Mouse (Mus musculus) hindlimb bud, embryonic 11.5 days (tissue): ENCODE measurements around the gene Eif1ad.
"Not testable (repeated sequence)": the region's sequence is repeated elsewhere in the genome, so short reads cannot be mapped to it uniquely, and the experiment has no call there.

Source experiments
- DNase-seq: peaks from one replicate; pipeline ENCODE4 v3.0.0-alpha.2; 2012; ENCODE audit warnings: low read depth, low spot score; ENCODE audit errors: extremely low spot score

The Eif1ad gene

DNA sequence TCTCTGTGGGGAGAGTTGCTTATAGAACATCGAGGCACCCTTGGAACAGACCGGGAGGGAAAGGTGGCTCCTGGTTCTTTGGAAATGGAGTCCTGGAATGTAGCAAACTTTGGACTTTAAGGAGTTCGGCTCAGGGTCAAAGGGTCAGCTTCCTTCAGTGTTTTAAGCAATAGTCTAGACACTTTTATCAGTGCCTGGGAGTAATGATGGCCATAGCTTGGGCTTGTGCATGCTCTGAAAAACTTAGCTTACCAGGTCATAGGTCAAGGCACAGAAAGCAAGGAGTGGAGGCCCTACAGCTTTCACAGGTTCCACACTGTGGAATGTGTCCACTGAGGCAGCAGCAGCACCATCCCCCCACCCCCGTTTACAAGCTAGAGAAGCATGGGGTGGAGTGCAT lies 8.2 kb downstream of the Eif1ad start:
- DNase-seq, result no peak

DNA sequence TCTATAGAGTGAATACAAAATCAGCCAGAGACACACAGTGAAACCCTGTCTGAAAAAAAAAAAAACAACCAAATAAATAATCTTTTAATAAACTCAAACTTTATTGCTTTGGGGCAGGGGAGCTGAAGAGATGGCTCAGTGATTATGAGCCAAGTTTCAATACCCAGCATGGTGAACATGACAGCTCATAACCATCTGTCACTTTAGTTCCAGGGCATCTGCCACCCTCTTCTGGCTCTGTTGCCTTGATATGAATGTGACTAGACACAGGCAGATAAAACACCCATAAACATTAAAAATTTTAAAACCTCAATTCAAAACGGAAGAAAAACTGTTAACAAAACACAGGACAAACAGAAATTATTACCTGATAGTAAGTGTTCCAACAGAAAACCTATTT lies 10.9 kb downstream of the Eif1ad start:
- DNase-seq, result no peak

DNA sequence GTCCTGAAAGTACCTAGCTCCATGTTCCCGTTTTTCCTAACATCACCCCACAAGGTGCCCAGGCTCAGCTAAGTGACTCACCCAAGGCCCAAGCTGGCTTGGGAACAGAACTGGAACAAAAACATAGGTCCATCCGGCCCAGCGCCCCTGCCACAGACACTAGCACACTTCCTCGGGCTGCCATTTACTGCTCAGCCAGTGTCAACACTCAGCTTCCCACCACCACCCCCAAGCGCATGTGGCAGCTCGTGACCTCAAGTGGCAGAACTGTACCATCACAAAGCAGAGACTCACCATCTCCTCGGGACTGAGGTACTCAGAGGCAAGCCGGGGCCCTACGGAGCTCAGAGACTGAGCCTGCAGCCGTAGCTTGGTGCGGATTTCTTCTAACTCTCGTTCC lies 16.8 kb downstream of the Eif1ad start:
- DNase-seq, result no peak

DNA sequence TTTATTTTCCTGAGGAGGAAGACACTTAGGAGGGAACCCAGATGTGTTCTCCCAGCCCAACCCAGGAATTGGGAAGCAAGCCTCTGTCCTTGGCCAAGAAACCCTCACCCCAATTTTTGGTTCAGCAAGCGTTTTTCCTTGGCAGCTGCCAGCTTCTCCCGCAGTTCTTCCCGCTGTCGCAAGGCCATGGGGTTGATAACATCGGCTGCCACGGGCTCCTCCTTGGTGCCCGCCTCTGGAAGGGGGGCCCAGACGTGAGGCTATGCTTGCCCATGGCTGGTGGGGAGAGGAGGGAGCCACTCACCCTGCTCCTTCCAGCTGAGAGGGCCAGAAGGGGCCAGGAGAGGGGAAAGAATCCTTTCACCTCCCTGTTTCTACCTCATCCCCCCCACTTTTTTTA lies 18.2 kb downstream of the Eif1ad start:
- no peak for DNase-seq

DNA sequence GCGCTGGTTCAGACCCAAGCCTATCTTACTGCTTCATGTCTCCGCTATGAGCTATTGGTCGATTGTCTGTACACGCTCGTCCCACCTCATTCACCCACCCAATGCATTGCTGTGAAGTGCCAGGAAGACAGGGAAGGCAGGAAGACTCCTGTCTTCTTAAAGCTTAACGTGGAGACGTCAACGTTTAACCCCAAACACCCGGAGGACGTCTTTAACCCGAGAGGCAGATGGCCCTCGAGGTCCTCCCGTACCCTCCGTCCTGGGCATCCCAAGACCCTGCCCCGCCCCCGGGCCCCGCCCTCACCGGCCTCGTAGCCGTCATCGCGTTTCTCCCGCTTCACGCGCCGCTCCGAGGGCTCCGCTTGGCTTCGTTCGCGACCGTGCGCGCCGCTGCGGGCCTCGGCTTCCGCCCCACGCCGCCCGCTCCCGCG lies 21.5 kb downstream of the Eif1ad start:
- no peak for DNase-seq

DNA sequence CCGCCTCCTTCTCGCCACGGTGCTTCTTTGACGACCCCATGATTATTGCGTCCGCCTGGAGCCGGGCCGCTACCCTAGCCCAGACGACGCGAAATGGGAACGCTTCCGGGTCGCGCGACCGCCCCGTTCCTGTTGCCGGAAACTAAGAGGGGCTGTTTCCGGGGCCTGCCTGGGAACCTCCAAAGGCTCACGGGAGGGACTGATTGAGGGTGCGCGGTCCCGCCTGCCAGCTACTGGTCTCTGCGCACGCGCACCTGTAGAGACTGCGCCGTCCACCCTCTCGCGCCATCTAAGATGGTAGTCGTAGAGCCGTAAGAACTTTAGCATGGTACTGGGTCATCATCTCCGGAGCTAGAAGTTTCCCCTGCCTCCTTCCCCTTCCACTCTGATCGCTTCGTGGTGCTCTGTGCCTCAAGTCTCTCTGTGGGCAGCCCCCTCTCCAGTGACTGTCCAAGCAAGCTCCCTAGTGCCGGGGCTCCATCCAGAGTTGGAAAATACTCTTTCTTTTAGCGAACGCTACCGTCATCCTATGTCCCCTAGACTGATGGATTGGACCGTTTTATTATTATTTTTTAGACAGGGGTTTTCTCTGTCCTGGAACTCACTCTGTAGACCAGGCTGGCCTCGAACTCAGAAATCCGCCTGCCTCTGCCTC lies 22.2 kb downstream of the Eif1ad start, which contains the start of gene Sart1:
Sart1 (minus strand) TSS at position 116 of the 655 bp plus-strand sequence.
- peak; percentile 67 for DNase-seq

DNA sequence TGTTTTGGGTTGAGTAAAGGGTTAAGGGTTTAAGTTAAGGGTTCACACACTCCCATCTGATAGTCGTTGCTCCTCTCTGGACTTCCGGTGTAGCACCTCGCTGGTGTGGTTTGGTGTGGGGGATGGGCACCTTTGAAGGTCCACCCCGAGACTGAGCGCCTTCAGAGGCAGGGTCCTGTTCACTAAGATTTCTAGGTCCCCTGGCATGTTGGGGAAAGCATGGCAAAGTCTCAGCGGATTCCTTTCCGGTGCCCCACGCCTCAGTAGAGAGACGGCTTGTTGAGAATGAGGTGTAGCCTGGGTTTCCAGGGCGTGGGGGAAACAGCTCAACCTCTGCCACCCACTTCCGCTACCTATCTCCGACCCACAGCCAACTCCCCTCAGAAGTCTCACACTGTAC lies 23.1 kb downstream of the Eif1ad start:
- no peak for DNase-seq

DNA sequence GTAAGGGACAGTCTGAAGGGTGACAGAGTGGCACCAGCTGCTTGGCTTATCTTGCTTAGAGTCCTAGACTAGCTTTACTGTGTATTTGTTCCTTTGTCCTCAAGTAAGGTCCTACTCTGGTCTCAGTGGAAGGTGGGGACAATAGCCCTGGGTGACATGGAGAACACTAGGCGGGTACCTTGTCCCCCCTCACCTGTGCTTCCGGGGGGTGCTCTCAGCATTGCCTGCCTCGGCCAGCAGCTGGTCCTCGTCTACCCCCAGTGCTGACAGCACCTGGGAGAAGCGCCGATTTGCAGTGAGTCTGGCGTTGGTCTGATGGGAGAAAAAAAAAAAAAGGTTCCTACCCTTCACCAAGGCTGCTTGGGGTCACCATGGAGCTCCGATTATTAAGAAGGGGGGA lies 23.9 kb downstream of the Eif1ad start:
- no peak for DNase-seq

DNA sequence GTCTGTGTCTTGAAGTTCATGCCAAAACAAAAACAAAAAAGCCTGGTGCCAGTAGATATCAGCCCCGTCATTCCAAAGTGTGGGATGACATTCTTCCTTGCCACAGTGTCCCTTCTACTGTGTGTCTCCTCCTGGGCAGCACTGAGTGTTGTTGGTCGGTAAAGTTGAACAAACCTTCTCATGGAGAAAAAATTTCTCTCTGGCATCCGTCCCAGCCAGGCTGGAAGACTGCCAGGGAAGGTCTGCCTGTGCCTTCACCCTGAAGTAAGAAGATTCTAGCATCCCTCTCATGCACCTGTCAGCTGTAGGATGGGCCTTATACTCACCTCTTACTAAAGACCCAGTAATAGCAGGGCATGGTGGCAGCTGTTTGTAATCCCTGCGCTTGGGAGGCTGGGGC lies 26.4 kb downstream of the Eif1ad start:
- no peak for DNase-seq

DNA sequence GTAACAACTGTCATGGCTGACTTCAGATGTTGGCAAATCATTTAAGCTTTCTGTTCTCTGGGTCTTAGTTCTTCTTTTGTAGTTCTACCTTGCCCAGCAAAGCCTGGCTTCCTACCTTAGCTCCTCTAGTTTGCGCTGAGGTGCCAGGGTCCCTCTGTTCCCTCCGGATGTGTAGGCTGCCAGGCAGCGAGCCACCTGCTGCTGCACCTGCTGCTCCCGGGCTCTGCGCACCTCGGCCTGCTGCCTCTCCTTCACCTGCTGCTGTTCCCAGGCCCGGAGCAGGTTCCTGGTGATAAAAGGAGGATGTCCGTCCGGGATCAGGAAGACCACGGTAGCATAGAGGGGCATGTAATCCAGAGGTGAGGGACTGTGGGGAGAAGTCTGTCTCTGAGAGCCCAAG lies 27.6 kb downstream of the Eif1ad start:
- DNase-seq, result no peak

DNA sequence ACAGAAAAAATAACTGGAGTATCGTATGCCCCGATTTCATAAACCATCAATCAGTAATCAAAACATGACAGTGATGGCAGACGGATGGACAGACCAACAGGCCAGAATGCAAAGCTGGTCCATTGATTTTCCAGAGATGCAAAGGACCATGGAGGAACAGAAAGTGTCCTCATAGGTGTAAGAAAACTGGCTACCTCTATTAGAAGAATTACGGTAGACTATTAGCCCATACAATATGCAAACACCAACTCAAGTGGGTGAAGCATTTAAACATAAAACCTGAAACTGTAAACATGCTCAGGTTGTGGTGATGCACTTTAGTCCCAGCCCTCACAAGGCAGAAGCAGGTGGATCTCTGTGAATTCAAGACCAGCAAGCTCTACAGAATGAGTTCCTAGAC lies 28.8 kb downstream of the Eif1ad start:
- no peak for DNase-seq

DNA sequence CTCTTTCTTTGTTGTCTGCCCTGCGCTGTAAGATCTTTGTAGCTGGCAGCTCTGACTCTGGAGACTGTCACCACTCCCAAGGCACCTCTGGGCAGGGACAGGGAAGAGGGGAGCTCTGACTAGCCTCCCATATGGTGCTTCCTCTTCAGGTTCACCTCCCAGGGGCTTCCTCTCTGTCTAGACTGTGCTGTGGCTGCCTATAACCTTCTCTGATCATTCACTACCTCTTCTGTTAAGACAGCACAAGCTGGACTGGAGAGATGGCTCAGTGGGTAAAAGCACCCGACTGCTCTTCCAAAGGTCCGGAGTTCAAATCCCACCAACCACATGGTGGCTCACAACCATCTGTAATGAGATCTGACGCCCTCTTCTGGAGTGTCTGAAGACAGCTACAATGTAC lies 34.5 kb downstream of the Eif1ad start:
- DNase-seq, result not testable (repeated sequence)

DNA sequence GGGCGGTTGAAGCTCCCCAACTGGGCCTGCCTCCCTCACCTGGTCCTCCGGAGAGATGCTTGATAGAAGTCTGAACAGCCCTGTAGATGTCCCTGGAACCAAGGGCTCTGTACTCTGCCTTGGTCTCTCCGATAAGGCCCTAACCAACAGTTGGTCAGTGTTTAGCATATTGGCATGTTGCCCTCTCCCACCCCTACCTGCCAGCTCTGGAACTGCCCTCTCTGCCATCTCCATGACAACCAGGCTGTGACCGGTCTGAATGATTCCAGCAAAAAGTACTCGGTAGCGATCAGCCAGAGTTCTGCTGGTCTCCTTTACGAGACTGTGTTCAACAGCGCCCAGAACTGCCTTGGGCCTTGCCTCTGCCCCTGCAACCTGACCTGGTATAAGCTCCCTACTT lies 35.8 kb downstream of the Eif1ad start, which contains the start of gene Tsga10ip:
Tsga10ip (minus strand) TSS at position 234 of the 400 bp plus-strand sequence.
- no peak for DNase-seq

DNA sequence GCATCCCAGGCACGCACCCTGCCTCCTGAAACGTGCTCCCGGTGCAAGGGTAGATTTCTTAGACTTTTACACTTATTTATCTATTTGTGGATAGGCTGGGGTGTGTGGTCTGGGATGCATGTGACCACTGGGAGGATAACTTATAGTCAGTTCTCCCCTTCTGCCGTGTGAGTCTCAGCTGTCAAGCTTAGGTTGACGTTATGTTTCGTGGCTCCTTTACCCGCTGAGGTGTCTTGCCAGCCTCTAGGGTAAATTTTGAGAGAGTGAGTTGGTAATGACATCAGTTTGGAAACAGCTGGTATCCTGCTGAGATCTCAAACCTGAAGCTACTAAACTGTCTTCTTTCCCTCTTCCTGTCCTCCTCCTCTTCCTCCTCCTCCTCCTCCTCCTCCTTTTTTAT lies 39.4 kb downstream of the Eif1ad start:
- no peak for DNase-seq

DNA sequence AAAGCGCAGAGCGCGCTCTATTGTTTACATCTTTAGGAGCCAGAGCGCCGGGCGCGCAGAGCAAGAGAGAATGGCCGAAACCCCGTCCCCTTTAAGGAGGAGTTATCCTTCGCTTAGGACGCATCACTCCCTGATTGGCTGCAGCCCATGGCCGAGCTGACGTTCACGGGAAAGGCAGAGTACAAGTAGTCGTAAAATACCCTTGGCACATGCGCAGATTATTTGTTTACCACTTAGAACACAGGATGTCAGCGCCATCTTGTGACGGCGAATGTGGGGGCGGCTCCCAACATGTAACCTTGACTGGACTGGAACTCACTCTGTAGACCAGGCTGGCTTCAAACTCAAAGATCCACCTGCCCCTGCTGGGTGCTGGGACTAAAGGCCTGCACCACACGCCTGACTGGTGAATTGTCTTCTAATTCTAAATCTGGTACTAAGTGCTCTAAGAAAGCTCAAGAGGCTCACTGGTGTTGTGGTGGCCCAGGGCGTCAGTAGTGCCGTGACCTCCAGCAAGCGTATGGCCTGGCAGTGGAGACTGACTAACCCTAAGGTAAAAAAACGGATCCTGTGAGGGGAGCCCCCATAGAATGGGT lies 40.1 kb downstream of the Eif1ad start:
- not testable (repeated sequence) for DNase-seq

DNA sequence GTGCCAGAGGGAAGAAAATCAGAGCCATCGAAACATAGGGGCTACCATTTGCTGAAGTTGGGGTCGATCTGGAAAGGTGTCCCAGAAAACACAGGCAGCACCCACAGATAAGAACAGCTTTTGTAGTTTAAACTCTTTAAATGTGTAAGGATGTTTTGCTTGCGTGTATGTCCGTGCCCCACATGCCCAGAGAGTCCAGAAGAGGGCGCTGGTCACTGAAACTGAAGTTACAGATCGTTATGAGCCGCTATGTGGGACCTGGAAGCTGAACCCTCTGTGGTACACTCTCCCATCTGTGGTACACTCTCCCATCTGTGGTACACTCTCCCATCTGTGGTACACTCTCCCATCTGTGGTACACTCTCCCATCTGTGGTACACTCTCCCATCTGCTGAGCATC lies 40.6 kb downstream of the Eif1ad start:
- no peak for DNase-seq

DNA sequence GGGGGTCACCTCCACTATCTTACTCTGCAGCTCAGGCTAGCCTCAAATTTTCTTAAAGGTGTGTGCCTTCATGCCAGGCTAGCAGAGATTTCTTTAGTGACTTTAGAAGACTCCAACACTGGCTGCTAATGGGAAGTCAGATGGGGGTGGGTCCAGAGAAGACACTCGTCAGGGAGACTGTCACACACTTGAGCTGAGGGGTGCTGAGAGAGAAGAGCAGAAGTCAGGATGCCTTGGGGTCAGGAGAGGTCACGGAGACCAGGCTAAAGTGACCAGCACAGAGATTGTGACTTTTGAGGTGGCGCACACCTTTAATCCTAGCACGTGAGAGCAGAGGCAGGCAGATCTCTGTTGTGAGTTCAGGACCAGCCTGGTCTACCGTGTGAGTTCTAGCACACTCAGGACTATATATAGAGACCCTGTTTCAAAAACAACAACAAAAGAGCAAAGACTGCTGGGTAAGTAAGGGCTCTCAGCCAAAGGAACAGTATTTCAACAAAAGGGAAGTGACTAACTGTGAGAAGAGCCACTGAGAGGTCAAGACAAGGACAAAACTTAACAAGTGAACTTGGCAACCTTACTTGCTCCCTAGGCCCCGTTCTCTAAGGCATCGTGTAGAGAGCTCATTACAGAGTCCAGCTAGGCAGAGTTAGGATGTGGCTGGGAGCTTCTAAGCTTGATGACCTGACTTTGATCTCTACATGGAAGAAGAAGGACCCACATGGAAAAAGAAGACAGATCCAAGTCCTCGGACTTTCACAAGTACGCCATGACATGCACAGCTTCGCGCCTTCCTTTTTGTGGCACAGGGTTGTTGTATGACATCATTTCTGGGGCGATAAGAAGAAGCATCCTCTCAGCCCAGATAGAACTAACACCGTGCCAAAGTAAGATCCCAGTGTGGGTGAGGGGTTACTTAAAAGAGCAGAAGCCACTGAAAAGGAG lies 41.8 kb downstream of the Eif1ad start:
- no peak for DNase-seq

DNA sequence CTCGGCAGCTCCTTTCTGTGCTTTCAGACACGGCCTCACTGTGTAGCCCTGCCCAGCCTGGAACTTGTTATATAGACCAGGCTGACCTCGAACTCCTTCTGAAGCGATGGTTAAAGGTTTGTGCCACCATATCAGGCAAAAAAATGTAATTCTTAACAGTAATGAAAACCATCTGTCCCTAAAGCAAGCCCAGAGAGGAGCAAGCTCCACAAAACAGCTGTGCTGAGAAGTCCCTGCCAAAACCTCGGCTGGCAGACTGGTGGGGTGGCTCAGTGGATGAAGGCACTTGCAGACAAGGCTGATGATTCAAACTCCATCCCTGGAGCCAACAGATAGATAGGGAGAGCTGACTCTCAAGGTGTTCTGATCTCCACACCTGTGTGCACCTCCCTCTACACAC lies 42.5 kb downstream of the Eif1ad start:
- no peak for DNase-seq

DNA sequence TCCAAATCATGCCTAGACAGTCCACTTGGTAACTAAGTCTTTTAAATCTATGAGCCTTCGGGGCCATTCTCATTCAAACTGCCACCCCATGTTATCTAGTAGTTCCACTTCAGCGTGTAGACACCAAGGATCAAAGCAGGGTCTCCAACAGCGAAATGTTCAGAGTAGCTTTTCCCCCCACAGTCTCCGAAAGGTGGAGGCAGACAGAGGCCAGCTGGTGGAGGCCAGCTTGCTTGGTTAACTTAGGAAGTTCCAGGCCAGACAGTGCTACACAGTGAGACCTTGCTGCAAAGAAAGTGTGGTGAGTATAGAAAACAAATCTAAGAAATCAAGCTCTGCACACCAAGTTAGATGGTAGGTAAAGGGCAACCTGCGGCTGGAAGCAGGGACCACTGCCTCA lies 44.1 kb downstream of the Eif1ad start:
- DNase-seq, result no peak

DNA sequence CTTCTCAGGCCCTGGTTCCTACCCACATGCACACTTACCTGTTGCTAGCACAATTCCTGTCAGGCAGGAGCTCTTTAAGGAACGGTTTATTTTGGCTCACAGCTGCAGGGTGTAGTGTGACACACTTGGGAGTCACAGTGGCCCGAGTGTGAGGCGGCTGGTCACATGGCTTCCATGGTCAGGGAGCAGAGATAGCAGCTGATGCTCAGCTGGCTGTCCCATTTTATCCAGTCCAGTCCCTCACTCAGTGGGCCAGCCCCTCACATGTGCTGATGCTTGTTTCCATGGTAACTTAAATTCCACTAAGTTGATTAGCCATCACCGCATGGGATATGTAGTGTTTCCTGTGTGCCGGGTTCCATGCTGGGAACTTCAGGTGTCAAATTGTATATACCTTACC lies 45.4 kb downstream of the Eif1ad start:
- DNase-seq, result no peak

DNA sequence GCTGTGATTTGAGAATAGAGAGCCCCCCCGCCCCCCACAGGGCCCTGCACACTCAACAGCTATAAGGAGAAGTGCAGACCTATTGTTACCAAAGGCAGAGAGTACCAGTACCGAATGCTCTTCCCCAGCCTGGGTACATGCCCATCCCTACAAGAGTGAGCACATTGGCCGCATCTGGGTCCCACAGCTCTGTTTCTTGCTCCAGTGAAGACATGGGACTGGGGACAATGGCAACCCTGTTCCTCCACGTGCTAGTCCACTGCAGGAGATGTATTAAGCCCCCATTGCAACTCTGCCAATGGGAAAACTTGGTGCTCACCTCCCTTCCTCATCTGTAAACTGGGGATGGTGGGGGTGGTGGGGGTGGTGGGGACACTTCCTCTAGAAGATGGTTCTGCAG lies 47.3 kb downstream of the Eif1ad start:
- DNase-seq, result no peak

DNA sequence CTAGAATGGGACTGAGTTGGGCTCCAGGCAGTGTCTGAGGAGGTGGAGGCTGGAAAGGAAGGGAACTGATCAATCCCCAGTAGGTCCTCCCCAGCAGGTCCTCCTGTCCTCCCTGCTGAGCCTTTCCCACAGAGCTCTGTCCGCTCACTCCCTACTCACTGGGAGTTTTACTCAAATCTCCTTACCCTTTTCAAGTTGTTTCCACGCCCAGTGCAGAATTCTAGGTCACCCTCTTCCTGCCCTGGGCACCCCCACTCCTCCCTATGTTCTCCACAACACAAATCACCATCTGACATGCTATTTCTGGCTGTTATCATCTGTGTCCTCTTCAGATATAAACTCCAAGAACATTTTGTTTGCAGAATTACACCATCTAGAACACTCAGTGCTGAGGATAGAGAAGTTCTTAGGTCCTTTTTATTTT lies 48.0 kb downstream of the Eif1ad start:
- DNase-seq, result no peak
